Mouse (Mus musculus): ENCODE results near the gene Prr29. TPM values are rescaled to one million over a fixed set of nuclear protein-coding genes. Genes with fewer than 3 reads are reported as not detected.

Prr29 gene
- total RNA-seq, 1 experiment: not detected

GRCm38 (mm10) chr11:106329128-106329527 is 36.1 kb upstream of the Prr29 start:
- Histone ChIP-seq H3K4me1 (ENCODE audit: control insufficient read depth in 2 of 2, insufficient read depth in 2 of 2, low read length in 2 of 2, poor library complexity in 1 of 2) (peaks cover 0 to 7% of the 10 kb centered on the region in 2 experiments; a peak in 2 of 4 replicates), H3K9me3 (ENCODE audit: control insufficient read depth, insufficient read depth, low read depth, low read length) (no peaks in the 10 kb centered on the region), H3K36me3 (ENCODE audit: control insufficient read depth, insufficient read depth, low read length, poor library complexity, severe bottlenecking) (no peaks in the 10 kb centered on the region), H3K4me3 (ENCODE audit: insufficient read depth in 1 of 2, low read depth in 1 of 2, low read length in 2 of 2, poor library complexity in 1 of 2, severe bottlenecking in 1 of 2) (no peak overlapping the region), H3K27ac (ENCODE audit: insufficient read depth, low read depth, low read length, poor library complexity, severe bottlenecking) (no peak overlapping the region), H3K9ac (ENCODE audit: insufficient read depth, low read depth, low read length, poor library complexity, severe bottlenecking) (no peak overlapping the region)
- no peak for TF ChIP-seq ZNF384 (IDR thresholded peaks at IDR 0.05; ENCODE audit: low read depth, low read length)
- no peak for TF ChIP-seq HCFC1 (IDR thresholded peaks at IDR 0.05; ENCODE audit: borderline replicate concordance, insufficient read depth, low read length)
- TF ChIP-seq CHD2 (IDR thresholded peaks at IDR 0.05; ENCODE audit: low read depth, low read length): no peak
- no peak for TF ChIP-seq MAFK (IDR thresholded peaks at IDR 0.05; ENCODE audit: insufficient read depth, low read depth, low read length)
- TF ChIP-seq ZC3H11A (IDR thresholded peaks at IDR 0.05; ENCODE audit: borderline replicate concordance, low read depth, low read length): no peak
- no peak for DNase-seq (ENCODE audit: low read depth, low spot score)
- in situ Hi-C loops (cut with MboI; ENCODE audit: low sequenced_read_pairs in 2 of 2, unreplicated experiment in 2 of 2): no loop called here

GRCm38 (mm10) chr11:106329682-106330081 is 35.6 kb upstream of the Prr29 start:
- TF ChIP-seq CHD2 (IDR thresholded peaks at IDR 0.05; ENCODE audit: low read depth, low read length) (no peak), MAFK (IDR thresholded peaks at IDR 0.05; ENCODE audit: insufficient read depth, low read depth, low read length) (no peak)
- no peak for DNase-seq (ENCODE audit: low read depth, low spot score)
- in situ Hi-C loops (cut with MboI; ENCODE audit: low sequenced_read_pairs in 2 of 2, unreplicated experiment in 2 of 2): no loop called here
- H3K36me3 ChIP-seq (ENCODE audit: control insufficient read depth, insufficient read depth, low read length, poor library complexity, severe bottlenecking): no peaks in the 10 kb centered on the region
- H3K9me3 ChIP-seq (ENCODE audit: control insufficient read depth, insufficient read depth, low read depth, low read length): no peaks in the 10 kb centered on the region
- no peak overlapping the region for H3K4me3 ChIP-seq (ENCODE audit: insufficient read depth in 1 of 2, low read depth in 1 of 2, low read length in 2 of 2, poor library complexity in 1 of 2, severe bottlenecking in 1 of 2)
- H3K9ac ChIP-seq (ENCODE audit: insufficient read depth, low read depth, low read length, poor library complexity, severe bottlenecking): no peak overlapping the region
- no peak overlapping the region for H3K27ac ChIP-seq (ENCODE audit: insufficient read depth, low read depth, low read length, poor library complexity, severe bottlenecking)
- peaks cover 0 to 7% of the 10 kb centered on the region in 2 experiments; a peak in 2 of 4 replicates for H3K4me1 ChIP-seq (ENCODE audit: control insufficient read depth in 2 of 2, insufficient read depth in 2 of 2, low read length in 2 of 2, poor library complexity in 1 of 2)

- H3K4me1 ChIP-seq (ENCODE audit: control insufficient read depth in 2 of 2, insufficient read depth in 2 of 2, low read length in 2 of 2, poor library complexity in 1 of 2): peaks cover 0 to 5% of the 10 kb centered on the region in 2 experiments; a peak in 2 of 4 replicates
- TF ChIP-seq ZC3H11A (IDR thresholded peaks at IDR 0.05; ENCODE audit: borderline replicate concordance, low read depth, low read length) (no peak), MAFK (IDR thresholded peaks at IDR 0.05; ENCODE audit: insufficient read depth, low read depth, low read length) (no peak), HCFC1 (IDR thresholded peaks at IDR 0.05; ENCODE audit: borderline replicate concordance, insufficient read depth, low read length) (no peak)
- H3K9ac ChIP-seq (ENCODE audit: insufficient read depth, low read depth, low read length, poor library complexity, severe bottlenecking): no peak overlapping the region
- no peaks in the 10 kb centered on the region for H3K9me3 ChIP-seq (ENCODE audit: control insufficient read depth, insufficient read depth, low read depth, low read length)
- DNase-seq (ENCODE audit: low read depth, low spot score): no peak
- in situ Hi-C loops (cut with MboI; ENCODE audit: low sequenced_read_pairs in 2 of 2, unreplicated experiment in 2 of 2): no loop called here
- no peak overlapping the region for H3K4me3 ChIP-seq (ENCODE audit: insufficient read depth in 1 of 2, low read depth in 1 of 2, low read length in 2 of 2, poor library complexity in 1 of 2, severe bottlenecking in 1 of 2)
- no peaks in the 10 kb centered on the region for H3K36me3 ChIP-seq (ENCODE audit: control insufficient read depth, insufficient read depth, low read length, poor library complexity, severe bottlenecking)
- H3K27ac ChIP-seq (ENCODE audit: insufficient read depth, low read depth, low read length, poor library complexity, severe bottlenecking): no peak overlapping the region
Observed at GRCm38 (mm10) chr11:106332458-106332857, 32.8 kb upstream of the Prr29 start.

GRCm38 (mm10) chr11:106334066-106334465 is 31.2 kb upstream of the Prr29 start:
- TF ChIP-seq ZNF384 (IDR thresholded peaks at IDR 0.05; ENCODE audit: low read depth, low read length) (no peak), MAFK (IDR thresholded peaks at IDR 0.05; ENCODE audit: insufficient read depth, low read depth, low read length) (no peak), HCFC1 (IDR thresholded peaks at IDR 0.05; ENCODE audit: borderline replicate concordance, insufficient read depth, low read length) (no peak), CHD2 (IDR thresholded peaks at IDR 0.05; ENCODE audit: low read depth, low read length) (no peak), ZC3H11A (IDR thresholded peaks at IDR 0.05; ENCODE audit: borderline replicate concordance, low read depth, low read length) (no peak)
- Histone ChIP-seq H3K4me1 (ENCODE audit: control insufficient read depth in 2 of 2, insufficient read depth in 2 of 2, low read length in 2 of 2, poor library complexity in 1 of 2) (0 out of 4 replicates have a peak, but pooled peaks cover 0 to 2% of the 10 kb centered on the region in 2 experiments), H3K27ac (ENCODE audit: insufficient read depth, low read depth, low read length, poor library complexity, severe bottlenecking) (no peak overlapping the region), H3K4me3 (ENCODE audit: insufficient read depth in 1 of 2, low read depth in 1 of 2, low read length in 2 of 2, poor library complexity in 1 of 2, severe bottlenecking in 1 of 2) (no peak overlapping the region), H3K9ac (ENCODE audit: insufficient read depth, low read depth, low read length, poor library complexity, severe bottlenecking) (no peak overlapping the region), H3K9me3 (ENCODE audit: control insufficient read depth, insufficient read depth, low read depth, low read length) (no peaks in the 10 kb centered on the region), H3K36me3 (ENCODE audit: control insufficient read depth, insufficient read depth, low read length, poor library complexity, severe bottlenecking) (no peaks in the 10 kb centered on the region)
- DNase-seq (ENCODE audit: low read depth, low spot score): no peak
- in situ Hi-C loops (cut with MboI; ENCODE audit: low sequenced_read_pairs in 2 of 2, unreplicated experiment in 2 of 2): no loop called here

- H3K4me3 ChIP-seq (ENCODE audit: insufficient read depth in 1 of 2, low read depth in 1 of 2, low read length in 2 of 2, poor library complexity in 1 of 2, severe bottlenecking in 1 of 2): no peak overlapping the region
- no peaks in the 10 kb centered on the region for H3K9me3 ChIP-seq (ENCODE audit: control insufficient read depth, insufficient read depth, low read depth, low read length)
- H3K4me1 ChIP-seq (ENCODE audit: control insufficient read depth in 2 of 2, insufficient read depth in 2 of 2, low read length in 2 of 2, poor library complexity in 1 of 2): 0 out of 4 replicates have a peak, but pooled peaks cover 0 to 2% of the 10 kb centered on the region in 2 experiments
- H3K27ac ChIP-seq (ENCODE audit: insufficient read depth, low read depth, low read length, poor library complexity, severe bottlenecking): no peak overlapping the region
- in situ Hi-C loops (cut with MboI; ENCODE audit: low sequenced_read_pairs in 2 of 2, unreplicated experiment in 2 of 2): no loop called here
- H3K36me3 ChIP-seq (ENCODE audit: control insufficient read depth, insufficient read depth, low read length, poor library complexity, severe bottlenecking): no peaks in the 10 kb centered on the region
- DNase-seq (ENCODE audit: low read depth, low spot score): no peak
- no peak for TF ChIP-seq ZNF384 (IDR thresholded peaks at IDR 0.05; ENCODE audit: low read depth, low read length)
- TF ChIP-seq MAFK (IDR thresholded peaks at IDR 0.05; ENCODE audit: insufficient read depth, low read depth, low read length): no peak
- TF ChIP-seq CHD2 (IDR thresholded peaks at IDR 0.05; ENCODE audit: low read depth, low read length): no peak
- TF ChIP-seq HCFC1 (IDR thresholded peaks at IDR 0.05; ENCODE audit: borderline replicate concordance, insufficient read depth, low read length): no peak
- no peak for TF ChIP-seq ZC3H11A (IDR thresholded peaks at IDR 0.05; ENCODE audit: borderline replicate concordance, low read depth, low read length)
- H3K9ac ChIP-seq (ENCODE audit: insufficient read depth, low read depth, low read length, poor library complexity, severe bottlenecking): no peak overlapping the region
Observed at GRCm38 (mm10) chr11:106338029-106338428, 27.2 kb upstream of the Prr29 start.
